Mouse (Mus musculus) cerebellum, adult 2 months (tissue): ENCODE measurements around the gene Anapc13. TPM values are rescaled to one million over a fixed set of nuclear protein-coding genes. Genes with fewer than 3 reads are reported as not detected.

Experiments
- DNase-seq, 2 experiments: peaks; one replicate each; pipeline ENCODE4 v3.0.0; 2021
- H3K27ac ChIP-seq: fragments of 200-500 bp; 2 replicates; pipeline ENCODE4 v1.5.1; 2012; ENCODE audit warnings: low read length, control low read depth, inconsistent platforms; ENCODE audit not compliant: insufficient read depth
- H3K27me3 ChIP-seq: fragments of 200-500 bp; 2 replicates; pipeline ENCODE4 v1.6.1; 2012; ENCODE audit warnings: inconsistent platforms, mild to moderate bottlenecking, low read length, moderate library complexity; ENCODE audit not compliant: control insufficient read depth, insufficient read depth
- H3K4me1 ChIP-seq: fragments of 200-500 bp; 2 replicates; pipeline ENCODE4 v1.6.1; 2011; ENCODE audit warnings: low read length; ENCODE audit not compliant: control insufficient read depth, insufficient read depth
- H3K4me3 ChIP-seq: fragments of 200-500 bp; replicated peaks from 2 replicates; pipeline ENCODE3; 2011; ENCODE audit warnings: mild to moderate bottlenecking, low read depth, low read length, control low read depth; ENCODE audit not compliant: insufficient read depth
- CTCF ChIP-seq: fragments of 200-500 bp; IDR thresholded peaks from 2 replicates; pipeline ENCODE4 v1.5.1; 2011; ENCODE audit warnings: low read depth, mild to moderate bottlenecking, control low read depth, low read length, moderate library complexity, borderline replicate concordance; ENCODE audit not compliant: insufficient read depth
- POLR2A ChIP-seq: fragments of 200-500 bp; IDR thresholded peaks from 2 replicates; pipeline ENCODE4 v1.6.1; 2011; ENCODE audit warnings: low read length, control low read depth, borderline replicate concordance; ENCODE audit not compliant: insufficient read depth
- WGBS: fragments of 180-500 bp; shearing (Covaris S2); methylation state at CpG from one replicate; pipeline ENCODE4 v1.1.7; 2018; 5-methylcytosine and 5-hydroxymethylcytosine counted together
- polyA plus RNA-seq: library from polyadenylated mRNA; depleted of rRNA; stranded (reverse); fragments of >200 nt; gene quantifications from 2 replicates; pipeline ENCODE4 v1.2.3, GENCODE M21; 2012

Anapc13 gene
- polyA plus RNA-seq, 1 experiment = 194 TPM

GRCm38 (mm10) chr9:102601666-102602065 lies 24.4 kb upstream of the Anapc13 start:
- H3K27me3 ChIP-seq = no peaks in the 10 kb centered on the region
- TF ChIP-seq POLR2A (no peak), CTCF (no peak)
- WGBS = 97% methylated on average over 2 of the region's 2 CpGs

GRCm38 (mm10) chr9:102605162-102605561 lies 20.9 kb upstream of the Anapc13 start:
- no peaks in the 10 kb centered on the region for H3K27me3 ChIP-seq
- no peak for DNase-seq
- WGBS = 87% methylated on average over 6 of the region's 6 CpGs
- no peak overlapping the region for H3K4me3 ChIP-seq
- TF ChIP-seq CTCF (no peak), POLR2A (no peak)
- H3K27ac ChIP-seq = no peak overlapping the region
- no peaks in the 10 kb centered on the region for H3K4me1 ChIP-seq

More at GRCm38 (mm10) chr9:102601666-102602065, 24.4 kb upstream of the Anapc13 start:
- no peak overlapping the region for H3K27ac ChIP-seq
- H3K4me3 ChIP-seq = no peak overlapping the region
- DNase-seq = no peak
- H3K4me1 ChIP-seq = no peaks in the 10 kb centered on the region

DNA sequence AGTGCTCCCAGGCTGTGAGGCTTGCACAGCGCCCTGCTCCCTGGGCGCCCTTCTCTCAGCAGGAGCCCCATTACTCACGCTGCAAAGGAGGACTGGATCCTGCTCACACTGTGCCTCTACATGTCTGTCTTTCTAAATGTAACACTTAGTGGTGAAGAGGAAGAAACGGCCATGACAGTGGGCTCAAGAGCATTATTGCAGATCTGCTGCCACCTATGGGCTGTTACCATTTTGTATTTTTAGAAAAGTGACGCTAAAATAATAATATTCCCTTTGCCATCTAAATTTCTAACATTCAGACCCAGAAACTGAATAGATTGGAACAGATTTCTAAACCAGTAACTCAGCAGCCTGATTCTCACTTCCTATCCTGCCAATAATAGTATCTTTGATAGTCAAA lies 18.6 kb upstream of the Anapc13 start:
- no peak for DNase-seq
- 45% methylated on average over 5 of the region's 5 CpGs for WGBS
- H3K27me3 ChIP-seq = no peaks in the 10 kb centered on the region
- no peak overlapping the region for H3K27ac ChIP-seq
- H3K4me1 ChIP-seq = no peaks in the 10 kb centered on the region
- H3K4me3 ChIP-seq = no peak overlapping the region
- peak; percentile 10; the same call in 1 of the 2 replicates for TF ChIP-seq CTCF
- no peak for TF ChIP-seq POLR2A

DNA sequence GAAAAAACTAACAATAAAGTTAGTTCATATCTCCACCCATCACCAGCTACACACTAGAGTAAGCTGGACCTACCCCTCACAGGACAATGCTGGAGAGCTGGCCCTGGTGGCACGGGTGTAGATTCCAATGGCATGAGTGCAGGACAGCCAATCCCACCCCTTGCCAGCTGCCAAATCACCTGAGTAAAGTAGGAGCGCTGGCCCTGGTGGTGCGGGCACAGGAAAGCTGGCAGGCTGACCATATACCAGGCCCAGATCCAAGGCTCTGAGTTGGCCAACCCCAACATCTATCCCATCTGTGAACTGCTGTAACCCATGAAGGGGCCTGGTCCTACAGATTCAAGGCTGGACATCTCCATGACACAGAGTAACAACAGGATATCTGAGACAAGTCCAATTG lies 16.9 kb upstream of the Anapc13 start:
- no peak for DNase-seq
- H3K4me3 ChIP-seq = no peak overlapping the region
- no peak overlapping the region for H3K27ac ChIP-seq
- no peaks in the 10 kb centered on the region for H3K27me3 ChIP-seq
- TF ChIP-seq POLR2A (no peak), CTCF (no peak)
- 37% methylated on average over 3 of the region's 3 CpGs for WGBS
- no peaks in the 10 kb centered on the region for H3K4me1 ChIP-seq

GRCm38 (mm10) chr9:102615071-102615470 lies 11.0 kb upstream of the Anapc13 start:
- Histone ChIP-seq H3K27me3 (no peaks in the 10 kb centered on the region), H3K4me1 (no peaks in the 10 kb centered on the region), H3K27ac (no peak overlapping the region), H3K4me3 (no peak overlapping the region)
- DNase-seq = no peak
- TF ChIP-seq CTCF (no peak), POLR2A (no peak)
- WGBS = 93% methylated on average over 3 of the region's 3 CpGs

DNA sequence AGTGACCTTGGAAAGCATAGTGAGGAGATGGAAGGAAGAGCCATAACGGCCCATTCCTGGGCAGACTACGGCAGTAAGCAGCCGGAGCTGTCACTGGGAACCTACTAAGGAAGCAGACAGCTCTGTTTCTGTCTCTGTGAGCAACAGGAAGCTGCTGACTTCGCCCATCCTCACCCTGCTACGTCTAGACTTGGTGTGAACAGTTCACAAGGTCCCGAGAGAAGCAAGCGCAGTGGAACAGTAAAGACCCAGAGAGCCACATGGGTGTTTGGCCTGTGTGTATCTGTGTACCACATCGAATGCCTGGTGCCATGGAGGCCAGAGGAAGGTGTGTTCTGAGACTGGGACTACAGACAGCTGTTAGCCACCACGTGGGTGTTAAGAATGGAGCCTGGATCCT lies 9.8 kb upstream of the Anapc13 start:
- Histone ChIP-seq H3K4me1 (no peaks in the 10 kb centered on the region), H3K4me3 (no peak overlapping the region), H3K27ac (no peak overlapping the region), H3K27me3 (no peaks in the 10 kb centered on the region)
- DNase-seq = no peak
- WGBS = 86% methylated on average over 9 of the region's 9 CpGs
- TF ChIP-seq CTCF (no peak), POLR2A (no peak)

DNA sequence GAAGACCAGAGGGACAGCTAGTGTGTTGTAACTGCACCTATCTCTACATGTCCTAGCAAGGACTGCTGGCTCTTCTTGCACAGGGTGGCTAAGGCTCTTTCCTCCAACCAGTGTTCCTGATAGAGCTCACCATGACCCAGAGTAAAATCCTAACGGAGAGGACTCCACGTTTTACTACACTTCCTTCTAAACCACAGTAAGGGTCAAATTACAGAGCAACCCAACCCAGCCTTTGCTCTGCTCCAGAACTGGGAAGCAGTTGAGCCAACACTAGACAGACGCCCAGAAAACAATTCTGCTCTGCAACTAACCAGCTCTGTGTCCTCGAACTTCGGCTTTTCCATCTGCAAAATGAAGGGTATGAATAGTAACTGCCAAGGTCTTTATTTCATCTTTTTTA lies 4.7 kb upstream of the Anapc13 start:
- H3K27me3 ChIP-seq = no peaks in the 10 kb centered on the region
- 69% methylated on average over 5 of the region's 5 CpGs for WGBS
- no peaks in the 10 kb centered on the region for H3K4me1 ChIP-seq
- no peak overlapping the region for H3K27ac ChIP-seq
- no peak for DNase-seq
- no peak for TF ChIP-seq CTCF
- no peak for TF ChIP-seq POLR2A
- H3K4me3 ChIP-seq = no peak overlapping the region

GRCm38 (mm10) chr9:102622192-102622857 lies 3.8 kb upstream of the Anapc13 start:
- Histone ChIP-seq H3K27ac (no peak overlapping the region), H3K4me3 (no peak overlapping the region), H3K4me1 (peaks cover 2% of the 10 kb centered on the region; the same call in 1 of the 2 replicates), H3K27me3 (no peaks in the 10 kb centered on the region)
- DNase-seq = peak in 1 of 2 experiments; percentile 48
- WGBS = 37% methylated on average over 5 of the region's 5 CpGs
- TF ChIP-seq POLR2A (no peak), CTCF (peak; percentile 44; the same call in 1 of the 2 replicates)
